Mouse (Mus musculus) liver, postnatal 0 days (tissue): Measurements from ENCODE around the gene Lmod2.

ENCODE experiments used
- CTCF ChIP-seq: sonication (generic); IDR thresholded peaks from 2 replicates; pipeline ENCODE4 v1.5.1; 2016; ENCODE audit warnings: antibody characterized with exemption, low read depth
- EP300 ChIP-seq: IDR thresholded peaks from 2 replicates; pipeline ENCODE4 v1.6.1; 2016; ENCODE audit warnings: antibody characterized with exemption, low read depth, mild to moderate bottlenecking

- TF ChIP-seq CTCF (no peak), EP300 (no peak)
Observed at GRCm38 (mm10) chr6:24641286-24641685, 43.7 kb downstream of the Lmod2 start.
